Mouse (Mus musculus) 3134 (cell line): Measurements from ENCODE around the gene Dkk3.

Experiments used
- DNase-seq: peaks from one replicate; pipeline ENCODE4 v3.0.0-alpha.2; 2011; ENCODE audit warnings: low spot score; ENCODE audit not compliant: insufficient read length; ENCODE audit errors: extremely low read depth

Dkk3 gene

GRCm38 (mm10) chr7:112158942-112159341 lies at the start of gene Dkk3:
Dkk3 (minus strand) TSS chr7:112159057.
- no peak for DNase-seq

- no peak for DNase-seq
Measured at GRCm38 (mm10) chr7:112207717-112208116, 48.9 kb upstream of the Dkk3 start.

GRCm38 (mm10) chr7:112205513-112205912 lies 46.7 kb upstream of the Dkk3 start:
- no peak for DNase-seq

- DNase-seq = peak; percentile 87
Measured at GRCm38 (mm10) chr7:112204380-112204963, 45.6 kb upstream of the Dkk3 start.

- DNase-seq = no peak
Measured at GRCm38 (mm10) chr7:112203937-112204336, 45.1 kb upstream of the Dkk3 start.

GRCm38 (mm10) chr7:112202843-112203242 lies 44.0 kb upstream of the Dkk3 start:
- DNase-seq = peak; percentile 78

GRCm38 (mm10) chr7:112202194-112202593 lies 43.3 kb upstream of the Dkk3 start:
- no peak for DNase-seq

GRCm38 (mm10) chr7:112200761-112201160 lies 41.9 kb upstream of the Dkk3 start:
- DNase-seq = no peak

- DNase-seq = no peak
Measured at GRCm38 (mm10) chr7:112199343-112199742, 40.5 kb upstream of the Dkk3 start.

GRCm38 (mm10) chr7:112197461-112197860 lies 38.6 kb upstream of the Dkk3 start:
- no peak for DNase-seq

- DNase-seq = no peak
Measured at GRCm38 (mm10) chr7:112194286-112194685, 35.4 kb upstream of the Dkk3 start.

GRCm38 (mm10) chr7:112192778-112193177 lies 33.9 kb upstream of the Dkk3 start:
- DNase-seq = no peak

GRCm38 (mm10) chr7:112192237-112192636 lies 33.4 kb upstream of the Dkk3 start:
- no peak for DNase-seq

GRCm38 (mm10) chr7:112187536-112188459 lies 28.9 kb upstream of the Dkk3 start:
- peak; percentile 30 for DNase-seq

- DNase-seq = no peak
Measured at GRCm38 (mm10) chr7:112186871-112187270, 28.0 kb upstream of the Dkk3 start.

- peak; percentile 28 for DNase-seq
Measured at GRCm38 (mm10) chr7:112185226-112185745, 26.4 kb upstream of the Dkk3 start.

- no peak for DNase-seq
Measured at GRCm38 (mm10) chr7:112184519-112185225, 25.8 kb upstream of the Dkk3 start.

GRCm38 (mm10) chr7:112183258-112183841 lies 24.5 kb upstream of the Dkk3 start:
- peak; percentile 51 for DNase-seq

- peak; percentile 79 for DNase-seq
Measured at GRCm38 (mm10) chr7:112180235-112180705, 21.4 kb upstream of the Dkk3 start.

GRCm38 (mm10) chr7:112176627-112177026 lies 17.8 kb upstream of the Dkk3 start:
- DNase-seq = no peak

- no peak for DNase-seq
Measured at GRCm38 (mm10) chr7:112172669-112173068, 13.8 kb upstream of the Dkk3 start.
